Mouse (Mus musculus): ENCODE results near the gene Pxk. TPM values are rescaled to one million over a fixed set of nuclear protein-coding genes. Genes with fewer than 3 reads are reported as not detected.

Pxk gene
- polyA plus RNA-seq, 1 experiment from 2014 or later: 36.7 TPM

DNA sequence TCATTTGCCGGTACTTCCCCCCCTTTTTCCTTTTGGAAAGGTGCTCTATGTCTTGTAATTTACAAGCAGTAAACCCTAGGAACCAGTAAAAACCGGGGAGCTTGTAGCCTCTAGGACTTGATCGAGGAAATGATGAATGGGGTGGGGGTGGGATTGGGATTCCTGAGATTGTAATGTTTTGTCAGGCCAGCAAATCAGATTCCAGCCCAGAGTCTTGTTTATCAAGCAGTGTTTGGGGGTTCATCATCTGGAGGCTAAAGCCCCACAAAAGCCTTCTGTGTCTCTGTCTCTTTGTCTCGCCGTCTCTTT lies 630 bp downstream of the Pxk start:
- Histone ChIP-seq H3K4me3 (ENCODE audit: low read length) (peak overlapping the region; percentile 86), H3K27me3 (ENCODE audit: insufficient read depth, low read length) (no peaks in the 10 kb centered on the region), H3K9ac (replicated peaks; ENCODE audit: low read length) (peak overlapping the region; percentile 82), H3K9me3 (ENCODE audit: low read length) (no peaks in the 10 kb centered on the region), H3K36me3 (ENCODE audit: insufficient read depth, low read length) (no peaks in the 10 kb centered on the region), H3K4me1 (ENCODE audit: insufficient read depth, low read length) (peaks cover 22% of the 10 kb centered on the region), H3K4me2 (replicated peaks; ENCODE audit: low read depth, low read length) (peak overlapping the region; percentile 58), H3K27ac (ENCODE audit: low read length) (peak overlapping the region; percentile 70; the same call in 1 of the 2 replicates)
- ATAC-seq (ENCODE audit: low FRiP score, low TSS enrichment): peak; percentile 20
- whole genome bisulfite sequencing: 4% methylated on average over 5 of the region's 5 CpGs

GRCm38 (mm10) chr14:8099561-8100021 lies 1.6 kb downstream of the Pxk start:
- Histone ChIP-seq H3K4me2 (replicated peaks; ENCODE audit: low read depth, low read length) (0 out of 2 replicates have a peak overlapping the region, but pooled peaks have one; percentile 0), H3K4me3 (ENCODE audit: low read length) (no peak overlapping the region), H3K4me1 (ENCODE audit: insufficient read depth, low read length) (peaks cover 21% of the 10 kb centered on the region), H3K9ac (replicated peaks; ENCODE audit: low read length) (no peak overlapping the region), H3K36me3 (ENCODE audit: insufficient read depth, low read length) (no peaks in the 10 kb centered on the region), H3K27me3 (ENCODE audit: insufficient read depth, low read length) (no peaks in the 10 kb centered on the region), H3K9me3 (ENCODE audit: low read length) (no peaks in the 10 kb centered on the region), H3K27ac (ENCODE audit: low read length) (no peak overlapping the region)
- no peak for ATAC-seq (ENCODE audit: low FRiP score, low TSS enrichment)
- whole genome bisulfite sequencing: 56% methylated on average over 10 of the region's 10 CpGs

DNA sequence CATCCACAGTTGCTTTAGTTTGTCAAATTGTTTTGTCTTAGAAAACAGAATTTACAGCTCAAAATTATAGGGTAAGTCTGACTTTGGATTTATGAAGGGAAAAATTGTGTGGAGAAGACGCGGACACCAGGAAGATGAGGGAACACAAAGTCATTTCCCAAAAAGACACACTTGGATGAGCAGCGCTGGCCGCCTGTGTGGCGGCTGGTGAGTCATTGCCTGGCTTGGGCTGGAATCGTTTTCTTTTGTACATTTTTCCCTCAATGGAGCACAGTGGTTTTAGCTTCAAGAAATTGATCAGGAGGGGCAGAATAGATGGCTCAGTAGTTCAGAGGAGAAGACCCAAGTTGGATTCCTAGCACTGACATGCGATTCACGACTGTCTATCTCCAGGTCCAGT lies 3.9 kb downstream of the Pxk start:
- WGBS: 76% methylated on average over 8 of the region's 8 CpGs
- Histone ChIP-seq H3K36me3 (ENCODE audit: insufficient read depth, low read length) (no peaks in the 10 kb centered on the region), H3K4me3 (ENCODE audit: low read length) (no peak overlapping the region), H3K4me2 (replicated peaks; ENCODE audit: low read depth, low read length) (no peak overlapping the region), H3K27me3 (ENCODE audit: insufficient read depth, low read length) (no peaks in the 10 kb centered on the region), H3K27ac (ENCODE audit: low read length) (no peak overlapping the region; the same call in 1 of the 2 replicates), H3K4me1 (ENCODE audit: insufficient read depth, low read length) (peaks cover 21% of the 10 kb centered on the region), H3K9ac (replicated peaks; ENCODE audit: low read length) (no peak overlapping the region), H3K9me3 (ENCODE audit: low read length) (no peaks in the 10 kb centered on the region)
- no peak for ATAC-seq (ENCODE audit: low FRiP score, low TSS enrichment)

GRCm38 (mm10) chr14:8102676-8103075 lies 4.7 kb downstream of the Pxk start:
- Histone ChIP-seq H3K9ac (replicated peaks; ENCODE audit: low read length) (no peak overlapping the region), H3K27ac (ENCODE audit: low read length) (no peak overlapping the region), H3K36me3 (ENCODE audit: insufficient read depth, low read length) (no peaks in the 10 kb centered on the region), H3K4me1 (ENCODE audit: insufficient read depth, low read length) (peaks cover 21% of the 10 kb centered on the region), H3K27me3 (ENCODE audit: insufficient read depth, low read length) (no peaks in the 10 kb centered on the region), H3K9me3 (ENCODE audit: low read length) (no peaks in the 10 kb centered on the region), H3K4me3 (ENCODE audit: low read length) (no peak overlapping the region), H3K4me2 (replicated peaks; ENCODE audit: low read depth, low read length) (no peak overlapping the region)
- WGBS: 74% methylated on average over 12 of the region's 12 CpGs
- ATAC-seq (ENCODE audit: low FRiP score, low TSS enrichment): no peak

DNA sequence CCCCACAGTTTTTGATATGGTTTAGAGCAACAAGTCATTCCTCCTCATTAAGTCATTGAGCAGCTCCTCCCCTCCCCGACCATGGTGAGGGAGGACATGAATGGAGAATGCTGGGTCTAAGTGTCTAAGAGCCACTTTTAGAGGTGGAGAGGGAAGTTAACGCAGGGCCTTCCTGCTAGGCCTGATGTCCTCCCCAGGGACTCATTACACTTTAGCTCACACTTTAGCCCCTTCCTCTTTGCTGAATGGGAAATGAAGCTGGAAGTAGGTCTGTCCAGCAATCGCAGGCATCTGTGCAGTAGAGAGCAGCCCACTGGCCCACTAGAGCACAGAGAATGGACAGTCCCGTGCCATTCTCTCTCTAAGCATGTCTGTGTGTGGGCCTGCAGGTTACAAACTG lies 10.0 kb downstream of the Pxk start:
- no peak overlapping the region for H3K4me3 ChIP-seq (ENCODE audit: low read length)
- H3K27ac ChIP-seq (ENCODE audit: low read length): no peak overlapping the region
- ATAC-seq (ENCODE audit: low FRiP score, low TSS enrichment): no peak
- WGBS: 69% methylated on average over 4 of the region's 4 CpGs
- H3K9me3 ChIP-seq (ENCODE audit: low read length): no peaks in the 10 kb centered on the region; the same call in 1 of the 2 replicates
- H3K9ac ChIP-seq (replicated peaks; ENCODE audit: low read length): no peak overlapping the region
- no peak overlapping the region for H3K4me2 ChIP-seq (replicated peaks; ENCODE audit: low read depth, low read length)
- peaks cover 5% of the 10 kb centered on the region for H3K4me1 ChIP-seq (ENCODE audit: insufficient read depth, low read length)
- no peaks in the 10 kb centered on the region for H3K27me3 ChIP-seq (ENCODE audit: insufficient read depth, low read length)
- no peaks in the 10 kb centered on the region for H3K36me3 ChIP-seq (ENCODE audit: insufficient read depth, low read length)

DNA sequence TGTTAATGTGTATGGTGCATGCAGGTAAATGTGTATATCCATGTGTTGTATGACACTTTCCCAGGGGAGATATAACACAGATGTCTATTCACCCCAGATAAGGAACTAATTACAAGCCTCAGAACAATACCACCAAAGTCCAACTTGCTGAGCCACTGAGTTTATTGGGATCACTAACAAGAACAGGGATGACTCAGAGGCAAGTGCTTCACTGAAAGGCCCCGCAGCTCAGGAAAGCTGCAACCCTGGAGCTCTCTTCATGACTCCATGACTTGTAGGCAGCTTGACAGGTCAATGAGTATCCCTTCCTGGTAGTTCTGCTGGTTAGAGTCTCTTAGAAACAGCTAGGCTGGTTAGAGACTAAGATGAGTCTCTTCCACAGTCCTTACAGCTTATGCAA lies 11.0 kb downstream of the Pxk start:
- no peak overlapping the region for H3K27ac ChIP-seq (ENCODE audit: low read length)
- no peaks in the 10 kb centered on the region for H3K36me3 ChIP-seq (ENCODE audit: insufficient read depth, low read length)
- H3K9ac ChIP-seq (replicated peaks; ENCODE audit: low read length): no peak overlapping the region
- 91% methylated on average over 1 of the region's 1 CpGs for WGBS
- ATAC-seq (ENCODE audit: low FRiP score, low TSS enrichment): no peak
- H3K9me3 ChIP-seq (ENCODE audit: low read length): no peaks in the 10 kb centered on the region; the same call in 1 of the 2 replicates
- H3K4me3 ChIP-seq (ENCODE audit: low read length): no peak overlapping the region
- no peaks in the 10 kb centered on the region for H3K27me3 ChIP-seq (ENCODE audit: insufficient read depth, low read length)
- 0 out of 2 replicates have a peak, but pooled peaks cover 1% of the 10 kb centered on the region for H3K4me1 ChIP-seq (ENCODE audit: insufficient read depth, low read length)
- H3K4me2 ChIP-seq (replicated peaks; ENCODE audit: low read depth, low read length): no peak overlapping the region

GRCm38 (mm10) chr14:8111545-8111944 lies 13.5 kb downstream of the Pxk start:
- Histone ChIP-seq H3K9ac (replicated peaks; ENCODE audit: low read length) (no peak overlapping the region), H3K36me3 (ENCODE audit: insufficient read depth, low read length) (no peaks in the 10 kb centered on the region), H3K4me1 (ENCODE audit: insufficient read depth, low read length) (0 out of 2 replicates have a peak, but pooled peaks cover 4% of the 10 kb centered on the region), H3K9me3 (ENCODE audit: low read length) (no peaks in the 10 kb centered on the region; the same call in 1 of the 2 replicates), H3K4me3 (ENCODE audit: low read length) (no peak overlapping the region), H3K27me3 (ENCODE audit: insufficient read depth, low read length) (no peaks in the 10 kb centered on the region), H3K27ac (ENCODE audit: low read length) (no peak overlapping the region), H3K4me2 (replicated peaks; ENCODE audit: low read depth, low read length) (no peak overlapping the region)
- ATAC-seq (ENCODE audit: low FRiP score, low TSS enrichment): no peak
- 80% methylated on average over 6 of the region's 6 CpGs for WGBS

DNA sequence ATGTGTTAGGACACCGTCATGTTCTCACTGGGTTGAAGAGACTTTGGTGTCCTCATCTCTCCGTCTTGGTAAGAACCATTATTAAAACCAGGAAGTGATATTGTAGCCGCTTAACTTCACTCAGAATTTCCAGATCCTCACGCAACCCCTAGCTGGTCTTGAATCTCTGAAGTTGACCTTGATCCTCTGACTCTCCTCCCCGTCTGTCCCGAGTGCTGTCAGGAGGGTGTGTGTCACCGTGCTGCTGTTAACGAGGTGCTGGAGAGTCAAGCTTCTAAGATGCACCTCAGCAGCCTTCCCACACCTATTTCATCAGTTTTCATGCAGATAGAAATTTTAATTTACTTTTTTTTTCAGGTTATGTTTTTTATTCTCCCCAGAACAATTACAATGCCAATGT lies 14.0 kb downstream of the Pxk start:
- Histone ChIP-seq H3K36me3 (ENCODE audit: insufficient read depth, low read length) (no peaks in the 10 kb centered on the region), H3K4me3 (ENCODE audit: low read length) (no peak overlapping the region), H3K27me3 (ENCODE audit: insufficient read depth, low read length) (no peaks in the 10 kb centered on the region), H3K4me1 (ENCODE audit: insufficient read depth, low read length) (0 out of 2 replicates have a peak, but pooled peaks cover 4% of the 10 kb centered on the region), H3K4me2 (replicated peaks; ENCODE audit: low read depth, low read length) (no peak overlapping the region), H3K9ac (replicated peaks; ENCODE audit: low read length) (no peak overlapping the region), H3K27ac (ENCODE audit: low read length) (no peak overlapping the region), H3K9me3 (ENCODE audit: low read length) (no peaks in the 10 kb centered on the region; the same call in 1 of the 2 replicates)
- 83% methylated on average over 8 of the region's 8 CpGs for WGBS
- ATAC-seq (ENCODE audit: low FRiP score, low TSS enrichment): no peak

- no peak for ATAC-seq (ENCODE audit: low FRiP score, low TSS enrichment)
- H3K9me3 ChIP-seq (ENCODE audit: low read length): no peaks in the 10 kb centered on the region; the same call in 1 of the 2 replicates
- no peak overlapping the region for H3K9ac ChIP-seq (replicated peaks; ENCODE audit: low read length)
- whole genome bisulfite sequencing: 88% methylated on average over 2 of the region's 2 CpGs
- no peaks in the 10 kb centered on the region for H3K27me3 ChIP-seq (ENCODE audit: insufficient read depth, low read length)
- 0 out of 2 replicates have a peak, but pooled peaks cover 4% of the 10 kb centered on the region for H3K4me1 ChIP-seq (ENCODE audit: insufficient read depth, low read length)
- H3K27ac ChIP-seq (ENCODE audit: low read length): no peak overlapping the region
- no peaks in the 10 kb centered on the region for H3K36me3 ChIP-seq (ENCODE audit: insufficient read depth, low read length)
- H3K4me3 ChIP-seq (ENCODE audit: low read length): no peak overlapping the region
- no peak overlapping the region for H3K4me2 ChIP-seq (replicated peaks; ENCODE audit: low read depth, low read length)
These were observed 15.6 kb downstream of the Pxk start for GRCm38 (mm10) chr14:8113616-8114015.

DNA sequence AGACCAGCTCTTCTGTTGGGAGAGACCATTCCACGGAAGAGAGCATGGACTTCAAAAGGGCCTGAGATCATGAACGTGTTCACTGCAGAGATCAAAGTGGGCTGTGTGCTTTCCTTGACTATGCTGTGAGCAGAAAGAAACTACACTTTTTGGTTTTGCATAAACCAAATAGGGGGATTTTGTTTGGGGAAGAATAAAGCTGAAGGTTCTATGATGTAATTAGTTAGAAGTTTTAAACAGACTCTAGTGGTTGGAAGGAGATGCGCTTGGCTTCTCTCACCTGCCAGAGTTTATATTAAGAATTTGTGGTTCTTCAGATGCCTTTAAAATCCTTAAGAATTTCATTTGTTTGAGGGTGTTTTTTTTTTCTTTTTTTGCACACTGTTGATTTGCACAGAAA lies 16.3 kb downstream of the Pxk start:
- no peak overlapping the region for H3K4me3 ChIP-seq (ENCODE audit: low read length)
- WGBS: 51% methylated on average over 3 of the region's 3 CpGs
- H3K36me3 ChIP-seq (ENCODE audit: insufficient read depth, low read length): no peaks in the 10 kb centered on the region
- no peak for ATAC-seq (ENCODE audit: low FRiP score, low TSS enrichment)
- H3K27me3 ChIP-seq (ENCODE audit: insufficient read depth, low read length): no peaks in the 10 kb centered on the region
- H3K9me3 ChIP-seq (ENCODE audit: low read length): no peaks in the 10 kb centered on the region; the same call in 1 of the 2 replicates
- H3K4me1 ChIP-seq (ENCODE audit: insufficient read depth, low read length): 0 out of 2 replicates have a peak, but pooled peaks cover 4% of the 10 kb centered on the region
- H3K4me2 ChIP-seq (replicated peaks; ENCODE audit: low read depth, low read length): no peak overlapping the region
- no peak overlapping the region for H3K9ac ChIP-seq (replicated peaks; ENCODE audit: low read length)
- H3K27ac ChIP-seq (ENCODE audit: low read length): no peak overlapping the region
